Mouse (Mus musculus) midbrain, postnatal 0 days (tissue): ENCODE measurements around the gene 4933430I17Rik. TPM values are rescaled to one million over a fixed set of nuclear protein-coding genes. Genes with fewer than 3 reads are reported as not detected.
A peak's percentile ranks its signal among the peaks of the same experiment; 100 is the strongest.

Source experiments
- ATAC-seq: fragments of 200-750 bp; cut with Nextera tagmentation; 2 replicates; pipeline ENCODE4 v1.8.0; 2017; ENCODE audit warnings: moderate number of reproducible peaks, mild to moderate bottlenecking, moderate TSS enrichment, moderate library complexity; ENCODE audit not compliant: low FRiP score
- DNase-seq: peaks from one replicate; pipeline ENCODE4 v3.0.0-alpha.2; 2015; ENCODE audit warnings: low spot score
- H3K27ac ChIP-seq: fragments of 300-500 bp; sonication (generic); 2 replicates; pipeline ENCODE4 v1.5.1; 2014; ENCODE audit warnings: low read depth, mild to moderate bottlenecking, low read length, mixed read lengths
- H3K27me3 ChIP-seq: fragments of 300-500 bp; sonication (generic); 2 replicates; pipeline ENCODE4 v1.6.1; 2014; ENCODE audit warnings: low read length, control low read depth, mixed read lengths; ENCODE audit not compliant: insufficient read depth
- H3K36me3 ChIP-seq: fragments of 300-500 bp; sonication (generic); 2 replicates; pipeline ENCODE4 v1.6.1; 2014; ENCODE audit warnings: low read length, control low read depth, mixed read lengths; ENCODE audit not compliant: insufficient read depth
- H3K4me1 ChIP-seq: fragments of 300-500 bp; sonication (generic); 2 replicates; pipeline ENCODE4 v1.6.1; 2014; ENCODE audit warnings: mild to moderate bottlenecking, control low read depth, antibody characterized with exemption, low read length, mixed read lengths; ENCODE audit not compliant: insufficient read depth
- H3K4me2 ChIP-seq: fragments of 300-500 bp; sonication (generic); 2 replicates; pipeline ENCODE4 v1.6.1; 2014; ENCODE audit warnings: low read depth, mild to moderate bottlenecking, low read length, mixed read lengths; ENCODE audit not compliant: poor library complexity, severe bottlenecking
- H3K4me3 ChIP-seq: fragments of 300-500 bp; sonication (generic); 2 replicates; pipeline ENCODE4 v1.5.1; 2014; ENCODE audit warnings: low read depth, mild to moderate bottlenecking, low read length, moderate library complexity
- H3K9ac ChIP-seq: fragments of 300-500 bp; sonication (generic); replicated peaks from 2 replicates; pipeline ENCODE4 v1.6.1; 2014; ENCODE audit warnings: mild to moderate bottlenecking, low read length, moderate library complexity, mixed read lengths; ENCODE audit not compliant: poor library complexity, severe bottlenecking
- H3K9me3 ChIP-seq: fragments of 300-500 bp; sonication (generic); 2 replicates; pipeline ENCODE4 v1.6.1; 2016; ENCODE audit warnings: low read length, control low read depth
- CTCF ChIP-seq: IDR thresholded peaks from 2 replicates; pipeline ENCODE4 v1.5.1; 2016; ENCODE audit warnings: antibody characterized with exemption, mild to moderate bottlenecking
- WGBS: fragments of 180-500 bp; shearing (Covaris S2); extraction: QIAGEN DNeasy Blood & Tissue Kit; methylation state at CpG from one replicate; pipeline ENCODE4 v1.1.7; 2014; 5-methylcytosine and 5-hydroxymethylcytosine counted together
- polyA plus RNA-seq: library from polyadenylated mRNA; unstranded; fragments of >200 nt; fragmentation: Nextera tagmentation; extraction: Ambion mirVana; gene quantifications from 2 replicates; pipeline ENCODE4 v1.2.1, GENCODE M21; 2015
- total RNA-seq: library from RNA; depleted of rRNA; stranded (reverse); fragments of >200 nt; gene quantifications from 2 replicates; pipeline ENCODE4 v1.2.3, GENCODE M21; 2014

Gene 4933430I17Rik
- total and polyA plus RNA-seq, 2 experiments from 2014 or later, result 0.38 to 0.80 TPM

GRCm38 (mm10) chr4:62492682-62493081 is 32.5 kb upstream of the 4933430I17Rik start:
- Histone ChIP-seq H3K27ac (no peak overlapping the region), H3K4me1 (no peaks in the 10 kb centered on the region), H3K4me3 (no peak overlapping the region), H3K9ac (no peak overlapping the region), H3K36me3 (peaks cover 3% of the 10 kb centered on the region; the same call in 1 of the 2 replicates), H3K27me3 (no peaks in the 10 kb centered on the region), H3K4me2 (no peak overlapping the region), H3K9me3 (no peaks in the 10 kb centered on the region)
- 85% methylated on average over 2 of the region's 2 CpGs for WGBS
- ATAC-seq (no peak), DNase-seq (no peak)
- TF ChIP-seq CTCF, result no peak

GRCm38 (mm10) chr4:62494230-62494629 is 30.9 kb upstream of the 4933430I17Rik start:
- no peak for TF ChIP-seq CTCF
- Histone ChIP-seq H3K36me3 (peaks cover 14% of the 10 kb centered on the region; the same call in 1 of the 2 replicates), H3K27ac (no peak overlapping the region), H3K9me3 (no peaks in the 10 kb centered on the region), H3K4me3 (no peak overlapping the region), H3K9ac (no peak overlapping the region), H3K4me2 (no peak overlapping the region), H3K4me1 (no peaks in the 10 kb centered on the region), H3K27me3 (no peaks in the 10 kb centered on the region)
- 64% methylated on average over 9 of the region's 9 CpGs for WGBS
- DNase-seq (no peak), ATAC-seq (no peak)

GRCm38 (mm10) chr4:62495946-62496345 is 29.2 kb upstream of the 4933430I17Rik start:
- Histone ChIP-seq H3K9ac (no peak overlapping the region), H3K4me3 (no peak overlapping the region), H3K9me3 (no peaks in the 10 kb centered on the region), H3K27ac (no peak overlapping the region), H3K4me1 (0 out of 2 replicates have a peak, but pooled peaks cover under 1% of the 10 kb centered on the region), H3K36me3 (peaks cover 17% of the 10 kb centered on the region), H3K4me2 (no peak overlapping the region), H3K27me3 (no peaks in the 10 kb centered on the region)
- no peak for TF ChIP-seq CTCF
- 77% methylated on average over 8 of the region's 8 CpGs for WGBS
- DNase-seq, result no peak
- ATAC-seq, result no peak

GRCm38 (mm10) chr4:62496815-62497214 is 28.4 kb upstream of the 4933430I17Rik start:
- Histone ChIP-seq H3K4me2 (no peak overlapping the region), H3K4me3 (no peak overlapping the region), H3K4me1 (peaks cover 6% of the 10 kb centered on the region; the same call in 1 of the 2 replicates), H3K27me3 (no peaks in the 10 kb centered on the region), H3K9ac (no peak overlapping the region), H3K36me3 (peaks cover 17% of the 10 kb centered on the region), H3K9me3 (no peaks in the 10 kb centered on the region), H3K27ac (no peak overlapping the region)
- no peak for TF ChIP-seq CTCF
- peak; percentile 67 for DNase-seq
- 52% methylated on average over 8 of the region's 8 CpGs for WGBS
- ATAC-seq, result no peak

GRCm38 (mm10) chr4:62500799-62501198 is 24.4 kb upstream of the 4933430I17Rik start:
- H3K4me1 ChIP-seq, result peaks cover 6% of the 10 kb centered on the region; the same call in 1 of the 2 replicates
- no peak for TF ChIP-seq CTCF
- no peak for ATAC-seq
- no peak overlapping the region for H3K9ac ChIP-seq
- H3K4me2 ChIP-seq, result no peak overlapping the region
- WGBS, result 88% methylated on average over 4 of the region's 4 CpGs
- H3K9me3 ChIP-seq, result no peaks in the 10 kb centered on the region
- H3K36me3 ChIP-seq, result peaks cover 17% of the 10 kb centered on the region
- H3K4me3 ChIP-seq, result no peak overlapping the region
- H3K27me3 ChIP-seq, result no peaks in the 10 kb centered on the region
- no peak for DNase-seq
- H3K27ac ChIP-seq, result no peak overlapping the region

GRCm38 (mm10) chr4:62501534-62501933 is 23.6 kb upstream of the 4933430I17Rik start:
- ATAC-seq (peak; percentile 8; the same call in 1 of the 2 replicates), DNase-seq (no peak)
- Histone ChIP-seq H3K4me3 (peak overlapping the region; percentile 68), H3K9ac (peak overlapping the region; percentile 60), H3K36me3 (peaks cover 17% of the 10 kb centered on the region), H3K27ac (peak overlapping the region; percentile 62), H3K4me2 (peak overlapping the region; percentile 55), H3K4me1 (peaks cover 6% of the 10 kb centered on the region; the same call in 1 of the 2 replicates), H3K27me3 (no peaks in the 10 kb centered on the region), H3K9me3 (no peaks in the 10 kb centered on the region)
- WGBS, result under 1% methylated on average over 7 of the region's 7 CpGs
- TF ChIP-seq CTCF, result no peak
